Mouse (Mus musculus): ENCODE measurements at regions not wholly inside any gene's neighbourhood (a gene's known extent, or its start where the extent isn't known, plus 50 kb on each side); places are given as distances from the start of the nearest gene placed in this dataset.

DNA sequence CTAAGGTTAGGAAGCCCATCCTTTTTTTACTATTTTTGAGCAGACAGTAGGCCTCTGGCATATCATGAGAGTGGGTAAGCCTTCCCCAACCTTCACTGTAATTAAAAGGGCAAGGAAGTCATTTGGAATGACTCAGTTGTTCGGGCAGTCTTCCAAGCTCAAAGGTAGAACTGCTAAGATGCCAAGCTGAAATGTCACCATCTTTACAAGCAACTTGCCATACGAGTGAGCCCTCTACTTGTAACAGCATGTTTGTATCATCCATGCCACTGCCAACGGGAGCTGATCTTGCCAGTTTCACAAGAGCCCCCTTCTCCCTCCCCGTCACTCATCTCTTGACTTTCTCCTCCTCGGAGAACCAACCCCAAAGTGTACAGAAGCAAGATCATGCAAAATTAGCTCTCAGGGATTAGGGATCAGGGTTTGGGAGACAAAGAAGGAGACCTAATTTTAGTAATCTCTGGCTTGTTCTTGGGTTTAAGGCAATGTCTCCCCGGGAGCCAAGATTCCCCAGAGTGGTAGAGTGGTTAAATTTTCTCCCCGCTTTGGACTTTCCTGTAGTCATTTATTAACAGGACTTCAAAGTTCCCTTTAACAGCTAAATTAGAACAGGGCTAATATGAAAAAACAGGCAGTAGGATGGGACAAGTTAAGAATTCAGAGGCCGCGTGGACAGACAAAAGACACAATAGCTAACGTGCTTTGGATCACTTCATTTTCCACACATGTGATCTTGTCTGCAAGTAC is 216.9 kb upstream of the Ankrd55 start:
- no peak for ATAC-seq (ENCODE audit: low TSS enrichment)

DNA sequence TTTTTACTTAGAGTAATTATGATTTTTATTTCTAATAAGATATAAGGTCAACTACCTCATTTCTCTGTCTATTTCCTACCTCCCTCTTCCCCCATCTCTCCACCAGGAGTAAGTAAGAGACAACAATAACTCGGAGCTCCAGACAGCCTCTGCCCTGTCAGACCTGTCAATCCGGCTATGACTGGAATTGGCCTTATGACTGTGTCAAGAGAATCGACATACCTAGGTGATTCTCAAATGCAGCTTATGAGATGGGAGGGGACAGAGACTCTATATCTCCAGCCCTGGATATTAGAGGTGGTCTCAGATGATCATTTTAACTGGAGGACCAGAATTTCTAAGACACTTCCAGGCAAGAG is 216.3 kb upstream of the Ankrd55 start:
- ATAC-seq (ENCODE audit: low TSS enrichment): no peak

DNA sequence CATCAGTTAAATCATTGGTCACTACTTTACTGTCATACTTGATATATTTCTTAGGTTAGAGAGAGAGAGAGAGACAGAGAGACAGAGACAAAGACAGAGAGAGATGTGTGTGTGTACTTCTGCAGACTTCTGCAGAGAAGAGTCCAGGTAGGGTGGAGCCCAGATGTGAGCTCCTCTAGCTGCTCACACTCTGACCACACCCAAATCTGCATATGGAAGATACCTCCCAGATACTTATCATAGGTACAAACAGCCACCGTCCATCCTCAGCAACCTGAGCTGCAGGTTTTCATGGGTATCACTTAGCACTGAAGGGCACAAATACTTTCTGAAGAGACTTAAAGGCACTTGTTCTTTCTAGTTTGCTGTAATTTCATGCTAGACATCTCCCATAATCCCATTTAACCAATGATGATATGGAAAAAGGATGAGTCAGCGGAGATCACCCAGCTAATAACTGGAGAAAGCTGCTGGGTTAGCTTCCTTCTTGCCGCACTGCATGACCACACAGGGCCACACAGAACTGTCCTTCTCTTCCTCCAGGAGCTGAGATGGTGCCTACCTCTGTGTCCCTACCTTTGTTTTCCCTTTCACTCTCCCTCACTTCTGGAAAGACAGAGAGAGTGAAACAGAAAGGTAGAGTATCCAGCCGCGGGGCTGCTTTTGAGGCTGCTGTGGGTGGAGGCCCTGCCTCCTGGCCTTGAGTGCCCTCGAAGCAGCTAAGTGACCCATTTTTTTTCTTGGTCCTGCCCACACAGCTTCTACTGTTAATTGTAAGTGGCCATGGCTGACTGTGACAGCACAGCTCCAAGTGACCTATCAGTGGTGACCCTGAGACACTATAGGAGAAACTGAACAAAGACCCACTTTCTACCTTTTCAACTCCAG is 214.5 kb upstream of the Ankrd55 start:
- ATAC-seq (ENCODE audit: low TSS enrichment): no peak

DNA sequence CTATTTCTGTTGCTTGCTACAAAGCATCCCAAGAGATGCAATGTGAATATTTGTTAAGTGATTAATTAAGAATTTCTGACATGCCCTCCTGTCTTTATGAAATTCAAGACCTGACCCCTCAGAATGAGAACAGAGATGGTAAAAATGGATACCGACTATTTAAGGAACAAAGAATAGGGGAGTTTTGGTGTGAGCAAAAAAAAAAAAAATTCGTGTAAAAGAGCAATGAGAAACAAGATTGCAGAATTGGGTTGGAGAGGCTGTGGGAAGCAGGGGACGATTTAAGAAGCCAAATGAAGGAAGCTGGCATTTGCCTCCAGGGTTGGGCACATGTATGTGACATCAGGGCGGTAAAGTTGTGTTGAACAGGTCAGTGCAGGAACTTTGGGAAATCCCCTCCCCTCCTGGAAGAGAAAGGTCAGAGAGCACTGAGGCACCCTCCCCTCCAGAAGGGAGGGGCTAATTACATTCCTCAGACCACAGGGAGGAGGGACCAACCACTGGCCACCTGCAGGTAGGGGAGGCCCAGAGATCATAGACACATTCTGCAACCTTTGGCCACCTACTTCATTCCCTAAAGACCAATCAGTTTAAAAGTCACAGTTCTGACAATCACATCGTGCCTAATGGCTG is 212.3 kb upstream of the Ankrd55 start:
- no peak for ATAC-seq (ENCODE audit: low TSS enrichment)

DNA sequence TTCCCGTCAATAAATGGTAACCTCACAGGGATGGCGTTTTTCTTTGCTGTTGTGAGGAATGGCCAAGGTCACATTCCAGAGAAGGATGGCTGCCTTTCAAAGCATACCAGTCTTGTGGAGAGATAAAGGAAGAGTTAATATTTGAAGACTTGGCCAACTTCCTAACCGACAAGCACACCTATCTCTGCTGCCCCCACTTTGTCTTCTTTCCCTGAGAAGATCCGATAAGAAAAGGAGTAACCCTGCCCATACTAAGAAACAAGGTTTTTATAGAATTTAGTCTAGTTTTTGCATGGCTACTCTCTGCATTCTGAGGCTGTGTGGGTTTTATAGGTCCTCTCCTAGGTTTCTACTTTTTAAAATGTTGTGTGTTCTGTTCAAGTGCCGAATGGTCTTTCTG is 210.2 kb upstream of the Ankrd55 start:
- no peak for ATAC-seq (ENCODE audit: low TSS enrichment)

DNA sequence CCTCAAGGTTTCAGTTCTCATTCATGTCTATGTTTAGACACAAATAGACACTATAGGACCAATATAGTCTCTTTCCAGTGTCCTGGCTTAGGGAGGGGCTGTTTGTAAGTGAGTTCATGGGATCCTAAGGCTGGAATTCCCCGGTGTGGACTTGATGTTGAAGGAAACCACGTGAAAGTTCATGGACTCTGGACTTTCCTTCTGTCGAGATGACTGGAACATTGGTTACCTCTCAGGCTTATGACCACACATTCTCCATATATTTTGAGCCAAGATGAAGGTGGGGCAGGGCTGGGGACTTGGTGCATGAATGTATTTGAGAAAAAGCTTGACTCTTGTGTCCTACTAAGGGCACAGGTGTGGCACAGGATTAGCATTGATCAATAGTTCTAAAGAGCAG is 206.3 kb upstream of the Ankrd55 start:
- no peak for ATAC-seq (ENCODE audit: low TSS enrichment)

DNA sequence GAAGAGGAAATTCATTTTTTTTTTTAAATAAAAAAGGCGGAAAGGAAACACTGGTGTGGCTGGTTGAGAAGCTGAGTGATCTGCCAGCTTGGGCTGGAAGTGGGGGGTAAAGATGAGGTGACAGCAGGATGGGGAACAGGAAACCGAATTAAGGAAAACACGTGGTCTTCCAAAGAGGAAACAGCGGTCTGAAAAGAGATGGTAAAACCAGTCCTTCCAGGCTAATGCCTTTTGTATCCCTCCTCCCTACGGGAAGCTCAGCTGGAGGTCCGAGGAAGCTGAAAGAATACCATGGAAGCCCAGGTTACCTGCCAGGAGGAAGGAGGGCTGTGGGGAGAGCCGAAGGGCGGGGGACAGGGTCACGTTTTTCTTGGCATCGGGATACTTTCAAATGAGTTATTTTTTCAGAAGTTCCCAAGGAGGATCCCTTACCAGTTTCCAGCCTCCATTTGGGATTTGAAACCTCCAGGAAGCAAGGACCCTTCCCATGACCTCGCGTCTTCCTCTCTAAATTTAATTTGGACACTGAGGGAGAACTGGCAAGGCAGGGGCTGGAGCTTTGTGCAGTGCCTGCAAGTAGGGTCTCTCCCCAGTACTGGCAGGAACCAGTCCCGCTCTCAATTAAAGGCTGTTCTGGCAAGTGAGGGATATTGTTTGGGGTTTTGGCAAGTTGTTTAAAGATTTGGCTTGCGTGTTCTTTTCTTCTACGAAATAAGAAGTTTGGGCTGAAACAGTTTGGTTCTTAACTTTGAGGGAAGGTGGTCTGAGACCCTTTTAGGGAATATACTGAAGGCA is 203.6 kb upstream of the Ankrd55 start:
- ATAC-seq (ENCODE audit: low TSS enrichment): no peak

DNA sequence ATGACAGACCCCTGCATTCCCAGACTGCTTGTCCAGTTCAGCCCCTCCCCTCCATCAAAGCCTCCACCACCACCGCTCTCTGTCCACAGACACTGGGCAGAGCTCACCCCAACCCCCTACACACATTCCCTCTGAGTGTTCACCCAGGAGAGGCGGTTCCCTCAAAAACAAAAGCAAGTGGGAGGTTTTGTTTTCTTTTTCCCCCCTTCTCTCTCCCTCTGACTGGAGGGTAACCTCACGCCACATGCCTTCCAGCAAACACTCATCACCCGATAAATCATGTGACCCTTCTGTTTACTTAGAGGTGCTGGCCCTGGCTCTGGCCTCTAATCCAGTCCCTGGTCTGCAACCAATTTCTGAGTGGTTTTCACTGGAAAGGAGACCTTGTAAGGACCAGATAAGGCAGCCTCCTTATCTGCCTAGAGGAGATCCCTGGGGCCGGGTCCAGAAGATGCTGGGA is 199.9 kb upstream of the Ankrd55 start:
- ATAC-seq (ENCODE audit: low TSS enrichment): no peak

DNA sequence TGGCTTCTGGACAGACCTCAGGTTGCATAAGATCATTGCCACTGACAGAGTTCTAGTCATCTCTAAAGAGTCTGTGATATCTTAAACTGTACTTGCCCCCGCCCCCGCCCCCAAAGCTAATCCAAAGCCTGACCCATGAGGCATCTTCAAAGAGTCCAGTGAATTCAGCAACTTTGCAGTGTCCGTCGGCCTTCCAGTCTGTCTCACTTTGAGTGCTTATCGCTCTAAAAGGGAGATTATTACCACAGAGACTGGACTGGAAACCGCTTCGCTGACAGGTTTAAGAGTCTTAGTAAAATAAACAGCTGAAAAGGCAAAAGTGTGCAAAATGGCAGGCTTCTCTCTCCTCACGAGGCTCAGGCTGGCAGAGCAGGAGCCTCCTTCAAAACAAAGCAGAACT is 197.5 kb upstream of the Ankrd55 start:
- ATAC-seq (ENCODE audit: low TSS enrichment): no peak

DNA sequence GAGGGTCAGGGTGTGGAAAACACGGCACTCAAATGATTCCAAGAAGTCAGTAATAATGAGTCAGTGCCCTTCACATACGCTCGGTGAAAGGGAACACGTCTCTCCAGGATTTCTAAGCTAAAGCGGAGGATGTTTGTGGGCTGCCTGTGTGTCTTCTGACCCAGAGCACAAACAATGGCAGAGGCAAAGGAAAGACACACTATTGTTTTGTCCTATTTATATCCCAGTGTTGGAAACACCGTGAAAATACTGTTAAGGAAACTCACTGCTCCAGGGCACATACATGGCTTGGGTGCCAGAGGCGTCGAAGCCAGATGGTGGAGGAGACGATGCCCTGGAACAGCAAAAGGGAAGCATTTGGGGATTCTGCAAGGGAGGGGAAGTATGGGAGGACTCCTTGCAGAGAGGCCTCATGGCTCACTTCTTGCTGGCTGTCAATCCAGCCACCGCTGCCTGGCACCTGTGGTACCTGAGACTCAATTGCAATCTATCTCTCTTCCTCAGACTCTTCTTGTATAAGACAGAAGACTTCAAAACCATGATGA is 192.6 kb upstream of the Ankrd55 start:
- ATAC-seq (ENCODE audit: low TSS enrichment): no peak

DNA sequence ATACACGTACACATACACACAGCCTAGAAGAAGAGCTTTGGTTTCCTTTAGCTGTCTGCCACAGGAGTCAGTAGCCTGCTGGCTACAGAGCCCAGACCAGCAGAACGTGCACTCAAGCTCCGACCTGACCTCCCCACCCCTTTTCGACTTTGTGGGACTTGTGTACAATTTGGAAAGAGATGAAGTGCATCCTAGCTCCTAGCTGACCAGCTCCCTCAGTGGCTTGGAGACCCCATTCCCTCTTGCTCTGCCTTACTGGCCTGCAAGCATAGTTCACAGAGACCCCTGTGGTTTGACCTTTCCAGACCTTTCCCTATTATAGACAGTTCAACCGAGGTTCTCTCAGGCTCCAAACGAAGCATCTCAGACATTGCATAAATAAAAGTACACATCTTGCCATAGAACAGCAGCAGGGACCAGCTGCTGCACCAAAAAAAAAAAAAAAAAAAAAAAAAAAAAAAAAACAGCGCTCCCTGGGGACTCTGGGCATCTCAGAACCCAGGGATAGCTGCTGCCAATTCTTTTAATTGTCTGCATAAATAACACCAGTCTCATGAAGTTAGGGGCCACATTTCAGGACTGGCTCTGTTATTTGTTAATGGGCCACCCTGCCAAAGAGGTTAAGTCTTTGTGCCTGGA is 188.2 kb upstream of the Ankrd55 start:
- ATAC-seq (ENCODE audit: low TSS enrichment): peak; percentile 17

DNA sequence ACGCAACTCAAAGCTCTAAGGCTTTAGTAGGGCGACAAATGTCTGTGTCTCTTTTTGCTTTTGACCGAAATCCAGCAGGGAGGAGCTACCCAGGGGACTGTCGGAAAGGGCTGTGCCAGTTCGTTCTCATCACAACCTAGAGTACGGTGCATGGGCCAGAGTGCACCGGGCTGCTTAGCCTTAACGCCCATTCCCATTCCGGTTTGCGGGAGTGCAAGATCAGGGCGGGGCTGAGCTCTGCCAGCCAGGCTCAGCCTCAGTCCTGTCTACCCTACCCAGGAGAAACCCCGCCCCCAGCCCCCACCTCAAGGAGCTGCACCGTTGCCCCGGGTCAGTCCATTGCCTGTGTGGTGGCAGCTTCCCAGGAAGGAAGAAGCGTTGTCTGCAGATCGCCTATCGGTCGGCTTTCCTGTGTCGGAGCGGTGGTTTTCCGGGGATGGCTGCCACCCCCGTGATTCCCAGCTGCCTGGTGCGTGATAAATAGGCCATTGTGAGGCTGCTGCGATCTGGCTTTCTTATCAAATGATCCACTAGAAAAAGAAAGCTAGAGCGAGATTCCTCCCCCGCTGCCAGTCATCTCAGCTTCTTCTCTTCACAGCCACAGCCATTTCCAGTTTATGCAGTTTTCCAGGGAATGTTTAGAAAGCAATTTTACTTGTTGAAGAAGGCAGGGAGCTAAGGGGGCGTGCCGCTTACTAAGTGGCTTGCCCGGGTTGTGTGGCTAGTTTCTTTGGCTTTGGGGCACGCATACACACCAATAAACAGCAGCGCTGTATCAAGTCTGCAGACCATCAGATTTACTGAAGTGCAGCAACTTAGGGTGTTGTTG is 187.4 kb upstream of the Ankrd55 start:
- ATAC-seq (ENCODE audit: low TSS enrichment): peak; percentile 73

DNA sequence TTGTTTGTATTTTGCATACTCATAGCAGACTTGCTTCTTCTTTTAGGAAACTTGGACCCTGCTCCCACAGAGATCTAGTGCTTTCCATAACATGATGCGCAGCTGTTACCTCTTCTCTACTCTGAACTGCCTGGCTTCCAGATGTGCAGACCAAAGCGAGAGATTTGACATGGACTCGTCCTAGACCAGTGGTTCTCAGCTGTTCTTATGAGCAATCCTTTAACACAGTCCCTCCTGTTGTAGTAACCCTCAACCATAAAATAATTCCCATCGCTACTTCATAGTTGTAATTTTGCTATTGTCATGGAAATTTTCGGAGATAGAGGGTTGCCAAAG is 186.9 kb upstream of the Ankrd55 start:
- ATAC-seq (ENCODE audit: low TSS enrichment): no peak

DNA sequence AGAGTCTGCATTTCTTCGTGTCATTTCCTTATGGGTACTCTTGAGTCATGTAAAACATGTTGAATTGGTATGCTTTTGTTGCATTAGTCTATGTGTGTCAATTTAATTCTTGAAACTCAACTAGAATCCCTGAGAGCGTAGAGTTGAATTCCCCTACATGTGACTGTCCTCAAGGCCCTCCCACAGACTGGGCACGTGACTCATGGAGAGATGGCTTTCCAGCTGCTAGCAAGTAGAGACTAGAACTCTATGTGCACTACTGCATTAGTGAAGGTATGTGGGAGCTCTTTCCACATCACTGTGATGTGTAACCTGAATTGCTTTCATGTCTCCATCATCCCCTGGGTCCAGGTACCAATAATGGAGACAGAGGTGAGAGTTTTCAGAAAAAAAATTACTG is 182.3 kb upstream of the Ankrd55 start:
- no peak for ATAC-seq (ENCODE audit: low TSS enrichment)

DNA sequence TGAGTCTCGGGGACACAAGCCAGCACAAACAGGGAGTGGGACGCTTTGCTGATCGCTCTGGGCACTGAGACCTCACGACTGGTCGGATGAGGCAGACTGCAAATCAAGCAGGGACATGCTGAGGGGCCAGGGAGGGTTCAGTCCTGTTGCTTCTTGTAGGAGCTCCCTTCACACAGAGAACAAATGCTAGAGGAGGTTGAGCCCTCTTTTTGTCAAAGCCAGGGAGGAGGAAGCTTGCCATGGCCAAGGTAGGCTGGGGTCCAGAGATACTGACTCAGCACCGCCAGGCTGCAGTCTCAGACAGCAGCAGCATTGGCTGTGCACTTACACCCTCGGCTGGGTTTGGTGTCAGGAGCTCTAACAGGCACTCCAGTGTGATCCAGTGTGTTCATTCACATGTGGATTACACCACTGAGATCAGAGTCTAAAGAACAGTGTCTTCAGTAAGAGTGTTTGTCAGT is 173.5 kb upstream of the Ankrd55 start:
- ATAC-seq (ENCODE audit: low TSS enrichment): no peak

DNA sequence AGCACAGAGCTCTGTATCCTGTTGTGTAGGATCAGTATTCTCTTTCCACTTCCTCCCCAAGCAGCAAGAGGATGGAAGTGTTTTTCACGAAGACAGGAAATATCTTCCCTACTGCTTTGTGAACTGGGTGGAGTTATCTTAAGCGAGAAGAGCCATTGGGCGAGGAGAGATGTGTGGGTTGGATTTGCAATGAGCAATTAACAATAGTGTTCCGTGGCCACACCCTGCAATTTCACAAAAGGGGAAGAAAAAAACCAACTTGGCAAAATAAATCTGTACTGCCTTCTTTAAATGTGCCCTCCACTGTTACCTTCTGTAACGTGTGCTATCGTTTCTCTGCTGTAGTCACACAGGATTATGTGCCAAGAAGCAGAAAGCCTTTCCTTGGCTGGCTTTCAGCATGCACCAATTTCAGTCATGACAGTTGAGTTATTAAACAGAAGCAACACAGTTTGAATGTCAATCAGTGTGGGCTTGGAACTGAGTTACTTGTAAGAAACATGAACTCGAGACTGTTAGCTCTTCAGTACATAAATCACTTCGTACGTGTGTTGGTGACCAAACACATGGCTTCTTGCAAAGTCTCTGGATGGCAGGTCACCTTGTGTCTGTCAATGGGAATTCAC is 172.0 kb upstream of the Ankrd55 start:
- no peak for ATAC-seq (ENCODE audit: low TSS enrichment)

DNA sequence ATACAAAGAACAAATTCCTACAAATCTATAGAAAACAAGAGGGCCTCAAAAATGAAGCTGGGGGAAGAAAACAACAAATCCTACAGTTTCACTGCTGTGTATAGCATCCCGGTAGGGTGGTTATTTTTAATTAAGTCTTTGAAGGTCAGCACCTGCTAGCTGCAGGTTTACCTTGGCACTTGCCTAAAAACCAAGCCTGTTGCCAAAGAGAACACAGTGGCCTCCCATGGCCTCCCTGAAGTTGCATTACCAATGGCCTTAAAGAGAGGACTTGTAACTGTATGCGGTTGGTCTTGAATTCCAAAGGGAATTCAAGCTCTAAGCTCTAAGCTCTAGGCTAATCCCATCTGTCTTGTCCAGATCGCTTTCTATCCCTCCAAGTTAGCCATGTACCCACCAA is 169.7 kb upstream of the Ankrd55 start:
- no peak for ATAC-seq (ENCODE audit: low TSS enrichment)

DNA sequence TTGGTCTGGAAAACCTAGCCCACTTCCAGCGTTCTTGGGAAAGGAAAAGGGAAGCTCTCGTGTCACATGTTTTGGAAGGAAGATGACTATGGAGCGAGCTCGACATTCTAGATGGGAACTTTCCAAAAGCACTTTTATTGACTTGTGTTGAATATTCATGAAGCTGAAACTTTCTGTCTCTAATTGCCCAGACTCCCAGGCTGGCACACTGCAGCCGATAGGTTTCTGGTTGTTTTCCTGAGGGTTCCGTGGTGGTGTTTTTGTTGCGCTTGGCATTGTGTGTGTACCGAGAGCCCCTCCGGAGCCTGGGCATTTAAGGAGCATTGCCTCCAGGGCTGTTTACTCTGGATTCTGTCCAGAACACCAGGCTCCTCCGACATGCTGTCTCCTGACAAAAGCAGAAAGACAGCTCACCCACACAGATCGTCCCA is 168.6 kb upstream of the Ankrd55 start:
- no peak; the same call in 1 of the 2 replicates for ATAC-seq (ENCODE audit: low TSS enrichment)

DNA sequence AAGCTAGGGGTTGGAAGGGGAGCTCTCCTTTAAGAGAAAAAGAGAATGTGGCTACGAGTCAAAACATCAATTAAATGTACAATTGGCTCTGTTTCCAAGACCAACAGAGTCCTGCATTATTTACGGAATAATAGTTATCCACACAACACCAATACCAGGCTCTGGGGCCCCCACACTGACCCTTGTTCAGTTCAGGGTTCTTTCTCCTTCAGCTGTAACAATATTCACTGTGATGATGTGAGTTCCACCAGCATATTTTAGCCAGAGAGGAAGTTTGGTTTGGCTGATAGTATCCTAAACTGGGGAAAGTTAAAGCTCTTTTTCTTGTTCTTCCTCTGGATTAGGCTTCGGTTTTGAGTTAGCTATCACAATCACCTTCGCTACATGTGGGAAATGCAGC is 167.9 kb upstream of the Ankrd55 start:
- ATAC-seq (ENCODE audit: low TSS enrichment): no peak

DNA sequence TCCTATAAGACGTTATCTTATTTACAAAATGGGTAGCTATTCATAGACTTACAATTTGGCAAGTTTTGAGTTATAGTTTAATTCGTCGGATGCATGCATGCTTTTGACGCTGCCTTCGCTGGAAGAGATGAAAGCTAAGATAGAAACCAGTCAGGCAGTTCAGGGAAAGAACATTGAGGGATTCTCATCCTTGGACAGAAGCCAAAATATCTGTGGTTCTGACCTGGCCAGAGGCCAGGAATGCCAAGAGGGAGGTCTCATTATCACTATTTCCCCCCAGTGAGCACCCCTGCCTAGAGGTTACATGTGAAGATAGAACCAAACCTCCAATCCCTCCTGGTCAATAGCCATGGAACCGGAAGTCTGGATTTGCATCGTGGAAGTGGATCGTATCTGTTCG is 167.1 kb upstream of the Ankrd55 start:
- ATAC-seq (ENCODE audit: low TSS enrichment): no peak

Data from frontal cortex, adult (tissue).